Mouse (Mus musculus): Measurements from ENCODE around the gene Irf2bpl. TPM values are rescaled to one million over a fixed set of nuclear protein-coding genes. Genes with fewer than 3 reads are reported as not detected.

Gene Irf2bpl
- polyA plus RNA-seq, 2 experiments: 1.4 TPM

DNA sequence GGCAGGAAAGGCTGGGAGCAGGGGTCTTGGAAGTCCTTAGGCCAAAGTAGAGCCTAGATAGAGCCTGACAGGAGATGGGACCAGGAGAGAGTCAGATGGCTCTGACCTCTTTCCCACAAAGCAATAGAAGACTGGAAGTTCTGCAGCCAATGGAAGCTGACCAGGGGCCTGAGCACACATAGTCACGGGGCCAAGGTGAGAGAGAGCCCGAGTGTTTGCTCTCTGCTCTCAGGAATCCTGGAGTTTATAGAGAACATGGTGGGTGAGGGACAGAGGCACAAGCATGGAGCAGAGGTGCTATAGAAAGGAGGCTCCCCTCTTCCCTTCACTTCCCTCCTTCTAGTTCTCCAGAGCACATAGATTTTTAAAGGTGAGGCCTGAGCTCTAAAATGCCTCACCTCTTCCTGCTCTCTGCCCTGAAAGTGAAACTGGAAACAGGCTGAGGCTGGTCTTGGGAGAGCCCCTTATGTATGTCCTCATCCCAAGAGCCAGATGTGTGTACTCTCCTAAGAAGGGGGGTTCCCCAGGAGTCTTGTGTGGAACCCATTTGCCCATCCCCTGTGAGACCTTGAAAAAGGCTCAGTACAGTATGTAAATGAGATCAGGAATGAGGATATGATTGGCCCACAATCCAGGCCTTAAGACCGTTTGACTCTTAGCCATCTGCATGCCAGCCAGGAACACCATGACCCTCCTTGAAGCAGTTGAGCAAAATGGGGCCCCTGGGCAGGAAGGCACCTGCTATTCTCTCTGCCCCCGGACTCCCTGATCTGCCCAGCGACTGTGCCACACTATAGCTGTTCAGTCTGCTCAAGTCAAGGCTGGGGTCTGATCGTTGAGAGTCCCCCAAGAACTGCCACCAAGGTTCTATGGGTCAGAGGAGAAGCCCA is 25.4 kb downstream of the Irf2bpl start:
- peak; percentile 19; the same call in 1 of the 2 replicates for ATAC-seq (ENCODE audit: insufficient read depth)
- no peak overlapping the region for H3K27ac ChIP-seq

DNA sequence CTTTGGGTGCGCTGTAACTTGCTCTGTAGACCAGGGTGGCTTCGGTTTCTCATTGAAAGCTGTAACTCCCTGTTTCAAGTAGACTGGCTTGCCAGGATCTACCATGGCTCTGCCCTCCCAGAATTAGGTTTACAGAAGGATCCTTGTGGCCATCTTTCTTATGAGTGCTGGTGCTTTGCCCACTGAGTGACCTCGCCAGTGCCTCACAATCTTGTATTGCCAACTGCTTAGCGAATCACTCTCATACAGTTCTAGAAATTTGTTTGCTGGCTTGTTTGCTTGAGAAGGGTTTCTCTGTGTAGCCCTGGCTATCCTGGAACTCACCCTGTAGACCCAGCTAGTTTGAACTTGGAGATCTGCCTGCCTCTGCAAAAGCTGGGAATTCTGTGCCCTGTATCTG is 26.1 kb downstream of the Irf2bpl start:
- TF ChIP-seq EP300 (IDR thresholded peaks at IDR 0.05; ENCODE audit: low read depth) (no peak), CTCF (IDR thresholded peaks at IDR 0.05; ENCODE audit: low read depth) (no peak)
- DNase-seq (ENCODE audit: low read depth in 3 of 3, low spot score in 3 of 3): no peak
- Histone ChIP-seq H3K9ac (replicated peaks) (no peak overlapping the region), H3K27ac (no peak overlapping the region), H3K4me2 (ENCODE audit: low read depth) (no peak overlapping the region), H3K9me3 (ENCODE audit: control insufficient read depth, low read length) (no peaks in the 10 kb centered on the region), H3K4me3 (ENCODE audit: insufficient read depth in 1 of 2, low read depth in 2 of 2, low read length in 2 of 2) (no peak overlapping the region), H3K36me3 (replicated peaks; ENCODE audit: control insufficient read depth, insufficient read depth, low read depth) (no peaks in the 10 kb centered on the region), H3K27me3 (ENCODE audit: control insufficient read depth, insufficient read depth, low read length) (no peaks in the 10 kb centered on the region), H3K4me1 (replicated peaks; ENCODE audit: control insufficient read depth in 2 of 2, insufficient read depth in 2 of 2, low read length in 1 of 2) (peaks cover 3 to 10% of the 10 kb centered on the region in 2 experiments; a peak in 2 of 4 replicates)
- WGBS (ENCODE audit: insufficient replicate concordance): 74% methylated on average over 4 of the region's 4 CpGs
- no peak for ATAC-seq (ENCODE audit: insufficient read depth)

More for the DNA sequence above, 25.4 kb downstream of the Irf2bpl start:
- Histone ChIP-seq H3K4me1 (replicated peaks; ENCODE audit: control insufficient read depth in 2 of 2, insufficient read depth in 2 of 2, low read length in 1 of 2) (peaks cover 0 to 9% of the 10 kb centered on the region in 2 experiments; a peak in 2 of 4 replicates), H3K36me3 (replicated peaks; ENCODE audit: control insufficient read depth, insufficient read depth, low read depth) (no peaks in the 10 kb centered on the region), H3K27me3 (ENCODE audit: control insufficient read depth, insufficient read depth, low read length) (no peaks in the 10 kb centered on the region), H3K4me2 (ENCODE audit: low read depth) (no peak overlapping the region), H3K9ac (replicated peaks) (no peak overlapping the region), H3K4me3 (ENCODE audit: insufficient read depth in 1 of 2, low read depth in 2 of 2, low read length in 2 of 2) (no peak overlapping the region), H3K9me3 (ENCODE audit: control insufficient read depth, low read length) (no peaks in the 10 kb centered on the region)
- no peak for TF ChIP-seq EP300 (IDR thresholded peaks at IDR 0.05; ENCODE audit: low read depth)
- no peak for TF ChIP-seq CTCF (IDR thresholded peaks at IDR 0.05; ENCODE audit: low read depth)
- 50% methylated on average over 6 of the region's 6 CpGs for WGBS (ENCODE audit: insufficient replicate concordance)
- DNase-seq (ENCODE audit: low read depth in 3 of 3, low spot score in 3 of 3): no peak

DNA sequence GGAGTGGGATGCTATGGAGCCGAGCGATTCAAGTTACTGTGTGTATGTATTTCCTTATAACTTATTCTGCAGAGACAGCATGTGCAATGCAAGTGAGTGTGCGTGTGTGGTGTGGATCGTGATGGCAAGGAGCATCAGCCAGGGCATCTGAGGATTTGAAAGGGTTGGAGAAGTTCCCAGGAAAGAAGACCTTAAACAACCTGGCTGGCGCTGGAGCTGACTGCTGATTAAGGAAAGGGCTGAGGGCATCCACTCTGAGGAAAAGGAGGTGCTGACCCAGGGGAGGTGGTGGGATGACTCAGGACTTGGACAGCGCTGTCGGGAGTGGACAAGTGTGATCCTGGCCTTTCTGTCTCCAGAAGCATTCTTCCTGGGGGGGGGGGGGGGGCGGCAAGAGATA is 27.3 kb downstream of the Irf2bpl start:
- no peaks in the 10 kb centered on the region for H3K36me3 ChIP-seq (replicated peaks; ENCODE audit: control insufficient read depth, insufficient read depth, low read depth)
- ATAC-seq (ENCODE audit: insufficient read depth) (no peak), DNase-seq (ENCODE audit: low read depth in 3 of 3, low spot score in 3 of 3) (no peak)
- H3K4me2 ChIP-seq (ENCODE audit: low read depth): no peak overlapping the region
- H3K4me3 ChIP-seq (ENCODE audit: insufficient read depth in 1 of 2, low read depth in 2 of 2, low read length in 2 of 2): no peak overlapping the region
- no peak overlapping the region for H3K9ac ChIP-seq (replicated peaks)
- 72% methylated on average over 8 of the region's 8 CpGs for WGBS (ENCODE audit: insufficient replicate concordance)
- no peaks in the 10 kb centered on the region for H3K27me3 ChIP-seq (ENCODE audit: control insufficient read depth, insufficient read depth, low read length)
- H3K27ac ChIP-seq: no peak overlapping the region
- H3K9me3 ChIP-seq (ENCODE audit: control insufficient read depth, low read length): no peaks in the 10 kb centered on the region
- peaks cover 4 to 12% of the 10 kb centered on the region in 2 experiments; a peak in 2 of 4 replicates for H3K4me1 ChIP-seq (replicated peaks; ENCODE audit: control insufficient read depth in 2 of 2, insufficient read depth in 2 of 2, low read length in 1 of 2)
- TF ChIP-seq EP300 (IDR thresholded peaks at IDR 0.05; ENCODE audit: low read depth) (no peak), CTCF (IDR thresholded peaks at IDR 0.05; ENCODE audit: low read depth) (no peak)

DNA sequence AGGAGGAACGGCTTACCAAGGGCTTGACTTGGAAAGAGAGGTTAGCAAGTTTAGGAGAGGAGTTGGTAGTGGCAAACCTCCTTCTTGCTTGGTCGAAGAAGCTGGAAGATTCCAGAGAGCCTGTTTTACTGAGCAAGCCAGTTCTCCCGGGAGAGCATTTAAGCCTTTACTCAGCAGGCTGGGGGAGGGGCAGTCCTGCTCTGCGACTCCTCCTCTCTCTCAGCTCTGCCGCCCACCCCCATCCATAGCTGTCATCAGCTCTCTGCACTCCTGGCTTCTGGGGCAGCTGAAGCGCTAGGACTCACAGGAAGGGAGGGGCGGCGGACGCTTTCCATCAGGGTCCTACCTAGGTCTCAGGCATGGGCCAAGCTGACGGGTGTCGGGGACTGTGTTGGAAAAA is 28.9 kb downstream of the Irf2bpl start:
- no peak overlapping the region for H3K4me3 ChIP-seq (ENCODE audit: insufficient read depth in 1 of 2, low read depth in 2 of 2, low read length in 2 of 2)
- no peaks in the 10 kb centered on the region for H3K9me3 ChIP-seq (ENCODE audit: control insufficient read depth, low read length)
- H3K27me3 ChIP-seq (ENCODE audit: control insufficient read depth, insufficient read depth, low read length): no peaks in the 10 kb centered on the region
- no peak overlapping the region for H3K27ac ChIP-seq
- H3K4me1 ChIP-seq (replicated peaks; ENCODE audit: control insufficient read depth in 2 of 2, insufficient read depth in 2 of 2, low read length in 1 of 2): peaks cover 4 to 12% of the 10 kb centered on the region in 2 experiments; a peak in 2 of 4 replicates
- ATAC-seq (ENCODE audit: insufficient read depth): no peak
- DNase-seq (ENCODE audit: low read depth in 3 of 3, low spot score in 3 of 3): no peak
- no peak overlapping the region for H3K9ac ChIP-seq (replicated peaks)
- H3K4me2 ChIP-seq (ENCODE audit: low read depth): peak overlapping the region; percentile 20; the same call in 1 of the 2 replicates
- H3K36me3 ChIP-seq (replicated peaks; ENCODE audit: control insufficient read depth, insufficient read depth, low read depth): no peaks in the 10 kb centered on the region
- 9% methylated on average over 11 of the region's 11 CpGs for WGBS (ENCODE audit: insufficient replicate concordance)
- no peak for TF ChIP-seq EP300 (IDR thresholded peaks at IDR 0.05; ENCODE audit: low read depth)
- TF ChIP-seq CTCF (IDR thresholded peaks at IDR 0.05; ENCODE audit: low read depth): no peak

DNA sequence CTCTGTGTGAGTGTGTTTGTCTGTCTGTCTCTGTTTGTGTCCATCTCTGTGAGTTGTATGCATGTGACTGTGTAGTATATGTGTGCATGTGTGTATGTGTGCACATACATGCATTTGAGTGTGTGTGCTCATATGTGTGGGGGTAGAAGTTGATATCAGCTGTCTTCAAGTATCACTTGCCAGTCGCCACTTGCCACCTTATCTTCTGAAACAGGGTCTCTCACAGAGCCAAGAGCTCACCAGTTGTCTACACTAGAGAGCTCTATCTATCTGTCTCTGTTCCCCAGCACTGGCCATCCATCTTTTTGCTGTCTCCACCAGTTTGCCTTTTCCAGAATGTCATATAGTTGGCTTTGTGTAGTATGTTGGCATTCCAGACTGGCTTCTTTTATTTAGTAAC is 31.1 kb downstream of the Irf2bpl start:
- H3K9ac ChIP-seq (replicated peaks): no peak overlapping the region
- ATAC-seq (ENCODE audit: insufficient read depth) (peak; percentile 55; the same call in 1 of the 2 replicates), DNase-seq (ENCODE audit: low read depth in 3 of 3, low spot score in 3 of 3) (no peak)
- WGBS (ENCODE audit: insufficient replicate concordance): 12% methylated on average over 1 of the region's 1 CpGs
- no peak overlapping the region for H3K4me3 ChIP-seq (ENCODE audit: insufficient read depth in 1 of 2, low read depth in 2 of 2, low read length in 2 of 2)
- no peak overlapping the region for H3K4me2 ChIP-seq (ENCODE audit: low read depth)
- H3K36me3 ChIP-seq (replicated peaks; ENCODE audit: control insufficient read depth, insufficient read depth, low read depth): no peaks in the 10 kb centered on the region
- no peak overlapping the region for H3K27ac ChIP-seq
- H3K27me3 ChIP-seq (ENCODE audit: control insufficient read depth, insufficient read depth, low read length): no peaks in the 10 kb centered on the region
- H3K9me3 ChIP-seq (ENCODE audit: control insufficient read depth, low read length): no peaks in the 10 kb centered on the region
- 0 out of 2 replicates have a peak, but pooled peaks have one; percentile 43 for TF ChIP-seq EP300 (IDR thresholded peaks at IDR 0.05; ENCODE audit: low read depth)
- TF ChIP-seq CTCF (IDR thresholded peaks at IDR 0.05; ENCODE audit: low read depth): no peak
- H3K4me1 ChIP-seq (replicated peaks; ENCODE audit: control insufficient read depth in 2 of 2, insufficient read depth in 2 of 2, low read length in 1 of 2): peaks cover 4 to 6% of the 10 kb centered on the region in 2 experiments; a peak in 2 of 4 replicates

Measured in liver, embryonic 14.5 days (tissue).